Mouse (Mus musculus) regulatory T cell (primary cell): ENCODE data around the gene Timm17b.
"Not testable (repeated sequence)": the region's sequence is repeated elsewhere in the genome, so short reads cannot be mapped to it uniquely, and the experiment has no call there.

ENCODE experiments used
- in situ Hi-C: fragments of 300-600 bp; cut with MboI, MseI; formaldehyde crosslinking; loops from one replicate; pipeline ENCODE4 v1.15.1; 2025; ENCODE audit warnings: high pct_unique_total_duplicates

Gene Timm17b

GRCm38 (mm10) chrX:7898880-7899874 lies at the start of gene Timm17b, which contains the start of gene Pqbp1:
Timm17b (plus strand) TSS chrX:7899357.
Pqbp1 (minus strand) TSS chrX:7899269.
- in situ Hi-C loops, result no loop called here

GRCm38 (mm10) chrX:7854578-7854977 lies 44.6 kb upstream of the Timm17b start:
- in situ Hi-C loops, result no loop called here

- in situ Hi-C loops, result no loop called here
These were observed 39.9 kb upstream of the Timm17b start for GRCm38 (mm10) chrX:7859191-7859753.

- in situ Hi-C loops, result no loop called here
These were observed 36.0 kb upstream of the Timm17b start for GRCm38 (mm10) chrX:7863181-7863580.

GRCm38 (mm10) chrX:7864551-7864950 lies 34.6 kb upstream of the Timm17b start:
- in situ Hi-C loops, result no loop called here

GRCm38 (mm10) chrX:7865343-7865742 lies 33.8 kb upstream of the Timm17b start:
- in situ Hi-C loops, result no loop called here

- in situ Hi-C loops, result no loop called here
These were observed 33.4 kb upstream of the Timm17b start for GRCm38 (mm10) chrX:7865786-7866185.

GRCm38 (mm10) chrX:7867141-7867540 lies 32.0 kb upstream of the Timm17b start:
- in situ Hi-C loops, result no loop called here

- in situ Hi-C loops, result no loop called here
These were observed 30.7 kb upstream of the Timm17b start for GRCm38 (mm10) chrX:7868506-7868905.

- in situ Hi-C loops, result no loop called here
These were observed 29.3 kb upstream of the Timm17b start for GRCm38 (mm10) chrX:7869826-7870225.

- in situ Hi-C loops, result no loop called here
These were observed 21.1 kb upstream of the Timm17b start, which contains the start of gene Pim2 for GRCm38 (mm10) chrX:7878007-7878419. Pim2 (plus strand) TSS chrX:7878262.

- in situ Hi-C loops, result no loop called here
These were observed 20.7 kb upstream of the Timm17b start for GRCm38 (mm10) chrX:7878495-7878894.

GRCm38 (mm10) chrX:7879819-7880218 lies 19.3 kb upstream of the Timm17b start:
- in situ Hi-C loops, result no loop called here

GRCm38 (mm10) chrX:7883841-7884567 lies 15.2 kb upstream of the Timm17b start, which contains the start of gene Slc35a2:
Slc35a2 (plus strand) TSS chrX:7884028.
- in situ Hi-C loops, result no loop called here

- in situ Hi-C loops, result no loop called here
These were observed 946 bp upstream of the Timm17b start for GRCm38 (mm10) chrX:7898211-7898610.

- in situ Hi-C loops, result no loop called here
These were observed 5.3 kb downstream of the Timm17b start for GRCm38 (mm10) chrX:7904441-7904840.

- in situ Hi-C loops, result no loop called here
These were observed 8.6 kb downstream of the Timm17b start, which contains the start of gene Gm10491 for GRCm38 (mm10) chrX:7907735-7908134. Gm10491 (minus strand) TSS chrX:7907835.

- in situ Hi-C loops, result not testable (repeated sequence)
These were observed 10.1 kb downstream of the Timm17b start, which contains the start of gene Gm10490 for GRCm38 (mm10) chrX:7909242-7909641. Gm10490 (plus strand) TSS chrX:7909542.

- in situ Hi-C loops, result loop anchor here (5.0 kb wide), 1 partner anchor 112 kb away; no protein-coding TSS in a partner anchor
These were observed 11.3 kb downstream of the Timm17b start for GRCm38 (mm10) chrX:7910473-7910872.

GRCm38 (mm10) chrX:7915669-7916068 lies 16.5 kb downstream of the Timm17b start:
- in situ Hi-C loops, result not testable (repeated sequence)

- in situ Hi-C loops, result not testable (repeated sequence)
These were observed 18.8 kb downstream of the Timm17b start for GRCm38 (mm10) chrX:7917960-7918359.
